ENCODE assay signal across 10 mouse cellular contexts in the genomic region with DNA sequence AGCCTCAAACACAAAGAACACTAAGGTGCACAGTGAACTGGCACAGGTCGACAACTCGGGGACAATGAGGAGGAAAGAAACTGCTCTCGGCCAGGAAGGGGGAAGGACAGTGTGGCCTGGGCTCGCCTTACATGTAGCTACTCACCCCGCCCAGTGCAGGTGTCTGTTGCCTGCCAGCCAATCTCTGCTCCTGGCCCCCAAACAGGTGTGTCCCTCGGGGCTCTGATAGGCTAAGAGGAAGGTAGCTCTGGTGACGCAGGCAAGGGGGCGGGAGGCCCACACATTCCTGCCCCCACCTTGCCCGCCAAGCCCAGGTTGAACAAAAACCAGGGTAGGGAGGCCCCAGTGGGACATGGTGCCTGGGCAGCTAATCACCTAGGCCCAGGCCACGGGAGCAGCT. TPM values are rescaled to one million over a fixed set of nuclear protein-coding genes. Genes with fewer than 3 reads are reported as not detected.
DNase-seq lines count a peak whose midpoint lies in the region; ATAC-seq and TF ChIP-seq lines count a peak whose summit lies in the region.
"Had no signal": no experiment of that assay in that cellular context is flagged by ENCODE, and none has a peak within 500 bp of the region (broad histone marks: within the 10 kb centered on the region; RNA-seq: fewer than 3 reads in every experiment).

No protein-coding gene starts in this region.

- no peaks in the 10 kb centered on the region for H3K27me3 ChIP-seq in hindbrain, embryonic 10.5 days (ENCODE audit: insufficient read depth, poor library complexity, severe bottlenecking)
- no peaks in the 10 kb centered on the region for H3K27me3 ChIP-seq in hindbrain, postnatal 0 days (ENCODE audit: insufficient read depth, low read length)
- no peaks in the 10 kb centered on the region for H3K27me3 ChIP-seq in kidney, adult 2 months (replicated peaks; ENCODE audit: control insufficient read depth, insufficient read depth, low read length)
- no peaks in the 10 kb centered on the region for H3K27me3 ChIP-seq in midbrain, embryonic 11.5 days (ENCODE audit: control insufficient read depth, insufficient read depth, low read length)

- no peak overlapping the region for H3K4me2 ChIP-seq in hindbrain, postnatal 0 days (ENCODE audit: low read depth, low read length)
- H3K4me2 ChIP-seq in midbrain, embryonic 11.5 days = no peak overlapping the region

- no peaks in the 10 kb centered on the region for H3K36me3 ChIP-seq in hindbrain, embryonic 10.5 days
- H3K36me3 ChIP-seq in hindbrain, postnatal 0 days (ENCODE audit: insufficient read depth, low read length) = no peaks in the 10 kb centered on the region
- H3K36me3 ChIP-seq in kidney, adult 2 months (ENCODE audit: control insufficient read depth, insufficient read depth, low read length) = no peaks in the 10 kb centered on the region
- no peaks in the 10 kb centered on the region for H3K36me3 ChIP-seq in midbrain, embryonic 11.5 days (ENCODE audit: control insufficient read depth, insufficient read depth, low read length)

- H3K4me1 ChIP-seq in hindbrain, embryonic 10.5 days (replicated peaks) = peaks cover 15% of the 10 kb centered on the region
- no peaks in the 10 kb centered on the region for H3K4me1 ChIP-seq in hindbrain, postnatal 0 days (ENCODE audit: insufficient read depth, low read length)
- H3K4me1 ChIP-seq in kidney, adult 2 months (ENCODE audit: control insufficient read depth, insufficient read depth, low read length) = peaks cover 31% of the 10 kb centered on the region
- H3K4me1 ChIP-seq in midbrain, embryonic 11.5 days (ENCODE audit: control insufficient read depth, insufficient read depth, low read length) = peaks cover 4% of the 10 kb centered on the region

- no peak for ATAC-seq in hindbrain, postnatal 0 days
- ATAC-seq in midbrain, embryonic 11.5 days (ENCODE audit: low FRiP score) = no peak

- H3K9me3 ChIP-seq in hindbrain, embryonic 10.5 days = no peaks in the 10 kb centered on the region
- no peaks in the 10 kb centered on the region for H3K9me3 ChIP-seq in hindbrain, postnatal 0 days (ENCODE audit: low read length)
- no peaks in the 10 kb centered on the region for H3K9me3 ChIP-seq in midbrain, embryonic 11.5 days (ENCODE audit: control insufficient read depth, low read length)

- no peak overlapping the region for H3K9ac ChIP-seq in hindbrain, postnatal 0 days (replicated peaks; ENCODE audit: low read length)
- no peak overlapping the region for H3K9ac ChIP-seq in midbrain, embryonic 11.5 days (ENCODE audit: low read length)
- H3K9ac ChIP-seq: liver, embryonic 14.5 days had no signal

- H3K27ac ChIP-seq in hindbrain, embryonic 10.5 days = peak overlapping the region; percentile 72
- H3K27ac ChIP-seq in hindbrain, postnatal 0 days = no peak overlapping the region
- peak overlapping the region; percentile 97 for H3K27ac ChIP-seq in kidney, adult 2 months (ENCODE audit: insufficient read depth, low read depth, low read length)
- H3K27ac ChIP-seq in midbrain, embryonic 11.5 days (ENCODE audit: low read depth, low read length) = no peak overlapping the region
- H3K27ac ChIP-seq: liver, embryonic 14.5 days had no signal

- TF ChIP-seq POLR2A in kidney, adult 2 months (IDR thresholded peaks at IDR 0.05; ENCODE audit: low read depth, low read length) = peak; percentile 72

- TF ChIP-seq CTCF in hindbrain, postnatal 0 days (IDR thresholded peaks at IDR 0.05; ENCODE audit: low read depth) = no peak
- TF ChIP-seq CTCF in kidney, adult 2 months (conservative IDR thresholded peaks at IDR 0.05; ENCODE audit: insufficient read depth, insufficient read length, low read depth, low read length) = no peak

- peak; percentile 26 for DNase-seq in hindbrain, embryonic 10.5 days (ENCODE audit: low spot score)
- DNase-seq in hindbrain, postnatal 0 days (ENCODE audit: low spot score) = no peak
- DNase-seq in kidney, adult 2 months = peak; percentile 97
- peak; percentile 92 to 96 for DNase-seq in lung, adult 18-20 months
- peak; percentile 39 for DNase-seq in urinary bladder, postnatal 10 days (ENCODE audit: low spot score)
- DNase-seq in midbrain, embryonic 11.5 days (ENCODE audit: low spot score, missing footprints) = no peak
- no peak for DNase-seq in thymus, postnatal 0 days (ENCODE audit: low spot score)
- DNase-seq in layer of hippocampus, postnatal 25 days (ENCODE audit: extremely low spot score in 1 of 2, low spot score in 1 of 2) = no peak

- WGBS in hindbrain, embryonic 10.5 days = 39% methylated on average over 10 of the region's 10 CpGs
- 37% methylated on average over 10 of the region's 10 CpGs for WGBS in hindbrain, postnatal 0 days
- WGBS in kidney, adult 2 months = 11% methylated on average over 10 of the region's 10 CpGs
- 32% methylated on average over 10 of the region's 10 CpGs for whole genome bisulfite sequencing in midbrain, embryonic 11.5 days

- H3K4me3 ChIP-seq in hindbrain, embryonic 10.5 days = peak overlapping the region; percentile 31
- H3K4me3 ChIP-seq in hindbrain, postnatal 0 days (ENCODE audit: low read length) = no peak overlapping the region
- peak overlapping the region; percentile 53 for H3K4me3 ChIP-seq in kidney, adult 2 months (ENCODE audit: insufficient read depth, low read depth, low read length)
- no peak overlapping the region for H3K4me3 ChIP-seq in midbrain, embryonic 11.5 days (ENCODE audit: low read depth, low read length)

RNA-seq across cellular contexts. Expression of gene Ttll10, which starts 0.5 kb away (rescaled TPM):
- polyA plus RNA-seq in hindbrain, embryonic 10.5 days (2016; fragmentation: Nextera tagmentation; extraction: Ambion mirVana) = 0.27 and 0.30 TPM in 2 replicates
- 0.26 TPM in 1 of 2 replicates, not detected in the other for total RNA-seq in hindbrain, postnatal 0 days (2014; rRNA removed)
- 0.08 TPM in 1 of 2 replicates, not detected in the other for polyA plus RNA-seq in hindbrain, postnatal 0 days (2015; fragmentation: Nextera tagmentation; extraction: Ambion mirVana)
- polyA plus RNA-seq in kidney, adult 2 months (2012; rRNA removed) = 20.7 and 27.5 TPM in 2 replicates
- 0.15 TPM in 1 of 2 replicates, not detected in the other for polyA plus RNA-seq in midbrain, embryonic 11.5 days (2014; fragmentation: Nextera tagmentation; extraction: Ambion mirVana)
- polyA plus RNA-seq in thymus, postnatal 0 days (2015; fragmentation: Nextera tagmentation; extraction: Ambion mirVana) = 0.27 and 0.35 TPM in 2 replicates
- total RNA-seq in layer of hippocampus, postnatal 25 days (2021) = under 1 TPM; 0.12 to 0.31 TPM
- total RNA-seq: granulocyte monocyte progenitor cell, adult 5-6 weeks had no signal

RNA-seq across cellular contexts. Expression of gene Tnfrsf18, which starts 33.7 kb away (rescaled TPM):
- polyA plus RNA-seq in hindbrain, embryonic 10.5 days (2016; fragmentation: Nextera tagmentation; extraction: Ambion mirVana) = 1.3 and 1.4 TPM in 2 replicates
- total RNA-seq in hindbrain, postnatal 0 days (2014; rRNA removed) = 0.16 TPM in 1 of 2 replicates, not detected in the other
- 1.4 and 1.6 TPM in 2 replicates for polyA plus RNA-seq in hindbrain, postnatal 0 days (2015; fragmentation: Nextera tagmentation; extraction: Ambion mirVana)
- polyA plus RNA-seq in kidney, adult 2 months (2012; rRNA removed) = 0.95 and 4.0 TPM in 2 replicates
- polyA plus RNA-seq in midbrain, embryonic 11.5 days (2014; fragmentation: Nextera tagmentation; extraction: Ambion mirVana) = 0.58 and 0.87 TPM in 2 replicates
- 13.9 and 14.8 TPM in 2 replicates for polyA plus RNA-seq in thymus, postnatal 0 days (2015; fragmentation: Nextera tagmentation; extraction: Ambion mirVana)
- not detected for total RNA-seq in layer of hippocampus, postnatal 25 days (2021)

RNA-seq across cellular contexts. Expression of gene Tnfrsf4, which starts 46.1 kb away (rescaled TPM):
- polyA plus RNA-seq in hindbrain, embryonic 10.5 days (2016; fragmentation: Nextera tagmentation; extraction: Ambion mirVana) = 0.30 and 1.3 TPM in 2 replicates
- total RNA-seq in hindbrain, postnatal 0 days (2014; rRNA removed) = 2.6 TPM in 1 of 2 replicates, not detected in the other
- polyA plus RNA-seq in hindbrain, postnatal 0 days (2015; fragmentation: Nextera tagmentation; extraction: Ambion mirVana) = 0.47 and 0.49 TPM in 2 replicates
- polyA plus RNA-seq in kidney, adult 2 months (2012; rRNA removed) = 1.6 and 3.8 TPM in 2 replicates
- 0.41 and 1.1 TPM in 2 replicates for polyA plus RNA-seq in midbrain, embryonic 11.5 days (2014; fragmentation: Nextera tagmentation; extraction: Ambion mirVana)
- polyA plus RNA-seq in thymus, postnatal 0 days (2015; fragmentation: Nextera tagmentation; extraction: Ambion mirVana) = 7.9 and 9.5 TPM in 2 replicates
- total RNA-seq in layer of hippocampus, postnatal 25 days (2021) = 1 to 10 TPM; 1.0 to 2.2 TPM

RNA-seq across cellular contexts. Expression of gene 9430015G10Rik, which starts 50.1 kb away (rescaled TPM):
- polyA plus RNA-seq in hindbrain, embryonic 10.5 days (2016; fragmentation: Nextera tagmentation; extraction: Ambion mirVana) = 62.3 and 72.7 TPM in 2 replicates
- total RNA-seq in hindbrain, postnatal 0 days (2014; rRNA removed) = 24.0 and 32.8 TPM in 2 replicates
- polyA plus RNA-seq in hindbrain, postnatal 0 days (2015; fragmentation: Nextera tagmentation; extraction: Ambion mirVana) = 21.0 and 22.3 TPM in 2 replicates
- 8.7 and 11.7 TPM in 2 replicates for polyA plus RNA-seq in kidney, adult 2 months (2012; rRNA removed)
- 49.5 and 55.7 TPM in 2 replicates for polyA plus RNA-seq in midbrain, embryonic 11.5 days (2014; fragmentation: Nextera tagmentation; extraction: Ambion mirVana)
- polyA plus RNA-seq in thymus, postnatal 0 days (2015; fragmentation: Nextera tagmentation; extraction: Ambion mirVana) = 16.3 and 17.5 TPM in 2 replicates
- 10 to 100 TPM; 21.6 to 30.3 TPM for total RNA-seq in layer of hippocampus, postnatal 25 days (2021)

Comparison
In these comparisons a context has a peak if more than half of its experiments do, and no peak if none do; other contexts are left out.
1. DNase-seq: peak in hindbrain, embryonic 10.5 days (single experiment), kidney, adult 2 months (single experiment), lung, adult 18-20 months (2 of 2) and urinary bladder, postnatal 10 days (single experiment); none in hindbrain, postnatal 0 days (single experiment), midbrain, embryonic 11.5 days (single experiment), thymus, postnatal 0 days (single experiment) and layer of hippocampus, postnatal 25 days (0 of 2).
2. H3K27ac ChIP-seq: peak in hindbrain, embryonic 10.5 days (single experiment) and kidney, adult 2 months (single experiment); none in hindbrain, postnatal 0 days (single experiment) and midbrain, embryonic 11.5 days (single experiment).
3. H3K4me3 ChIP-seq: peak in hindbrain, embryonic 10.5 days (single experiment) and kidney, adult 2 months (single experiment); none in hindbrain, postnatal 0 days (single experiment) and midbrain, embryonic 11.5 days (single experiment).
4. RNA of gene Ttll10, which starts 0.5 kb away (polyA plus RNA-seq): 20.7 to 27.5 TPM in kidney, adult 2 months; 0.27 to 0.35 TPM in thymus, postnatal 0 days, 0.27 to 0.30 TPM in hindbrain, embryonic 10.5 days, 0.08 TPM in hindbrain, postnatal 0 days and 0.15 TPM in midbrain, embryonic 11.5 days; every median in the first group is over 10 times any median in the second.